Mouse (Mus musculus) lung, embryonic 15.5 days (tissue): Measurements from ENCODE around the gene Hoxa1. TPM values are rescaled to one million over a fixed set of nuclear protein-coding genes. Genes with fewer than 3 reads are reported as not detected.

Experiments
- ATAC-seq: fragments of 200-750 bp; cut with Nextera tagmentation; 2 replicates; pipeline ENCODE4 v1.8.0; 2017; ENCODE audit warnings: moderate number of reproducible peaks, borderline replicate concordance; ENCODE audit not compliant: low FRiP score, low TSS enrichment; ENCODE audit errors: extremely low read depth
- H3K27ac ChIP-seq: fragments of 300-500 bp; sonication (generic); 2 replicates; pipeline ENCODE4 v1.5.1; 2015; ENCODE audit warnings: moderate library complexity, mild to moderate bottlenecking, inconsistent platforms
- H3K27me3 ChIP-seq: fragments of 300-500 bp; sonication (generic); 2 replicates; pipeline ENCODE4 v1.6.1; 2015; ENCODE audit warnings: inconsistent platforms
- H3K36me3 ChIP-seq: fragments of 300-500 bp; sonication (generic); 2 replicates; pipeline ENCODE4 v1.6.1; 2015; ENCODE audit warnings: inconsistent platforms
- H3K4me1 ChIP-seq: fragments of 300-500 bp; sonication (generic); 2 replicates; pipeline ENCODE4 v1.6.1; 2015; ENCODE audit warnings: inconsistent platforms
- H3K4me2 ChIP-seq: fragments of 300-500 bp; sonication (generic); 2 replicates; pipeline ENCODE4 v1.6.1; 2015; ENCODE audit warnings: inconsistent platforms, mild to moderate bottlenecking, moderate library complexity
- H3K4me3 ChIP-seq: fragments of 300-500 bp; sonication (generic); 2 replicates; pipeline ENCODE4 v1.5.1; 2015; ENCODE audit warnings: mild to moderate bottlenecking, inconsistent platforms
- H3K9ac ChIP-seq: fragments of 300-500 bp; sonication (generic); 2 replicates; pipeline ENCODE4 v1.6.1; 2015; ENCODE audit warnings: inconsistent platforms
- H3K9me3 ChIP-seq: fragments of 300-500 bp; sonication (generic); 2 replicates; pipeline ENCODE4 v1.6.1; 2016; ENCODE audit warnings: inconsistent platforms
- WGBS: fragments of 180-500 bp; shearing (Covaris S2); methylation state at CpG from one replicate; pipeline ENCODE4 v1.1.7; 2015; 5-methylcytosine and 5-hydroxymethylcytosine counted together
- polyA plus RNA-seq: library from polyadenylated mRNA; unstranded; fragments of >200 nt; fragmentation: Nextera tagmentation; extraction: Ambion mirVana; gene quantifications from 2 replicates; pipeline ENCODE4 v1.2.1, GENCODE M21; 2015

Hoxa1 gene
- polyA plus RNA-seq, 1 experiment from 2014 or later: 1.3 TPM

DNA sequence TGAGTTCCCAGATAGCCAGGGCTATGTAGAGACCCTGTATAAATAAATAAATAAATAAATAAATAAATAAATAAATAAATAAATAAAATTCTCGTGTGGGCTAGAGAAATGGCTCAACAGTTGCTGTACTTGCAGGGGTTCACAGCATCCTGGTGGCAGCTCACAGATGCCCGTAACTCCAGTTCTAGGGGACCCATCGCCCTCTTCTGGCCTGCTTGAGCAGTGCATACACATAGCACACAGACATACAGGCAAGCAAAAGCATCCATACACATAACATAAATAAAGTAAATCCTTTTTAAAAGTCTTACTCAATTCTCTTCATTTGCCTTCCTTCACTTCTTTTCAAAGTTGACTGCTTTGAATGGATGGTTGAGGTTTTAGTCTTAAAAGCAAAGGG, 50.7 kb downstream of the Hoxa1 start:
- Histone ChIP-seq H3K9me3 (no peaks in the 10 kb centered on the region), H3K36me3 (no peaks in the 10 kb centered on the region), H3K27ac (no peak overlapping the region), H3K4me3 (no peak overlapping the region), H3K4me1 (peaks cover 3% of the 10 kb centered on the region), H3K27me3 (peaks cover 18% of the 10 kb centered on the region; the same call in 1 of the 2 replicates), H3K9ac (no peak overlapping the region), H3K4me2 (no peak overlapping the region)
- no peak for ATAC-seq
- WGBS: 74% methylated on average over 3 of the region's 3 CpGs

DNA sequence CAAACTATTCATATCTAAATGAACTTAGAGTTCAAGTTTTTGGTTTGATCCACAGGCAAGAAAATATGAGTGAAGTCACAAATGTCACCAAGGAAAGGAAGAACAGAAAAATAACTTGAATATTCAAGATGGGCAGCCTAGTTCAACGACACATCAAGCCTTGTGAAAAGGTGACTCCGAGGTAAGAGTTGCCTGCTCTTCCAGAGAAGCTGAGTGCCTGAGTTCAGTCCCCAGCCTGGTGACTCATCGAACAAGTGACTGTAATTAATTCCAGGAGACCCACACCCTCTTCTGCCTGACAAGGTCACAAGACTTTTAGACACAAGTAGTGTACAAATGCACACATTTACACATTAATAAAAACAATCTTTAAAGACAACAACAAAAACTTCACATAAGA, 51.4 kb downstream of the Hoxa1 start:
- no peak for ATAC-seq
- H3K9me3 ChIP-seq: no peaks in the 10 kb centered on the region
- no peak overlapping the region for H3K27ac ChIP-seq
- H3K4me3 ChIP-seq: no peak overlapping the region
- H3K4me2 ChIP-seq: no peak overlapping the region
- H3K4me1 ChIP-seq: peaks cover 3% of the 10 kb centered on the region
- H3K36me3 ChIP-seq: no peaks in the 10 kb centered on the region
- H3K27me3 ChIP-seq: peaks cover 12% of the 10 kb centered on the region; the same call in 1 of the 2 replicates
- no peak overlapping the region for H3K9ac ChIP-seq
- WGBS: 45% methylated on average over 3 of the region's 3 CpGs

DNA sequence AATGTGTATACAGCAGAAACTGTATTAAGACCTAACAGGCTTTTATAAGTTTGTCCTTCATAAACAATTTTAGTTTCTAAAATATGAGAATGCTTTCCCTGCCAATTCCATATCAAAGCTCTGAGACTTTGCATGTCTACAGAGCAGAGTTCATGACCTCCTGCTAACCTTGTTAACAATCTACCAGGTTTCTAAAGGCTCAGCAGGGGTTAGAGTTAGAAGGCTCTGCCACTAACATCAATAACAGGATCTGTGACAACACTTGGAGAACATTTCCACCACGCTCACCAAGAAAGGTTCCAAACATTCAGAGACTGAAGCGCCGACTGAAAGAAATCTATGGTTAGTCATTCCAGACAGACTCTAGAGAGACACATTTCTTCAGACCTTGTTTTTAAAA, 51.9 kb downstream of the Hoxa1 start:
- ATAC-seq: no peak
- no peaks in the 10 kb centered on the region for H3K36me3 ChIP-seq
- no peak overlapping the region for H3K4me2 ChIP-seq
- peaks cover 8% of the 10 kb centered on the region; the same call in 1 of the 2 replicates for H3K27me3 ChIP-seq
- no peak overlapping the region for H3K9ac ChIP-seq
- no peak overlapping the region for H3K4me3 ChIP-seq
- H3K4me1 ChIP-seq: peaks cover 3% of the 10 kb centered on the region
- 23% methylated on average over 3 of the region's 3 CpGs for WGBS
- H3K9me3 ChIP-seq: no peaks in the 10 kb centered on the region
- no peak overlapping the region for H3K27ac ChIP-seq

Other genes with a start within 250 kb of the Hoxa1 start
- gene Skap2, start 145.8 kb downstream of the Hoxa1 start, polyA plus RNA-seq: 59.3 and 65.0 TPM in 2 replicates
- gene Hoxa2, start 6.5 kb upstream of the Hoxa1 start, polyA plus RNA-seq: 11.4 and 13.0 TPM in 2 replicates
- 2.1 and 2.3 TPM in 2 replicates for gene 5730596B20Rik, start 19.2 kb upstream of the Hoxa1 start, polyA plus RNA-seq
- 4.1 and 4.2 TPM in 2 replicates for gene Hoxa4, start 33.4 kb upstream of the Hoxa1 start, polyA plus RNA-seq
- 48.2 and 48.7 TPM in 2 replicates for gene Hoxa5, start 46.3 kb upstream of the Hoxa1 start, polyA plus RNA-seq
- gene Hoxa6, start 50.4 kb upstream of the Hoxa1 start, polyA plus RNA-seq: 2.9 and 3.1 TPM in 2 replicates
- 7.5 and 9.4 TPM in 2 replicates for gene Hoxa3, start 55.0 kb upstream of the Hoxa1 start, polyA plus RNA-seq
- gene Gm28308, start 55.0 kb upstream of the Hoxa1 start, polyA plus RNA-seq: not detected in 2 replicates
- gene Hoxa7, start 63.5 kb upstream of the Hoxa1 start, polyA plus RNA-seq: 4.9 and 5.5 TPM in 2 replicates
- 0.16 and 0.29 TPM in 2 replicates for gene Hoxa9, start 72.8 kb upstream of the Hoxa1 start, polyA plus RNA-seq
- 0.17 TPM in 1 of 2 replicates, not detected in the other for gene Hoxa10, start 82.5 kb upstream of the Hoxa1 start, polyA plus RNA-seq
- not detected in 2 replicates for gene Hoxa11, start 87.5 kb upstream of the Hoxa1 start, polyA plus RNA-seq
- not detected in 2 replicates for gene Hoxa13, start 102.6 kb upstream of the Hoxa1 start, polyA plus RNA-seq
- 0.06 and 0.10 TPM in 2 replicates for gene Evx1, start 155.2 kb upstream of the Hoxa1 start, polyA plus RNA-seq